Mouse (Mus musculus): ENCODE data around the gene Elfn1. TPM values are rescaled to one million over a fixed set of nuclear protein-coding genes. Genes with fewer than 3 reads are reported as not detected.
"Not testable (repeated sequence)": the region's sequence is repeated elsewhere in the genome, so short reads cannot be mapped to it uniquely, and the experiment has no call there.

Elfn1 gene
- total RNA-seq, 2 experiments from 2014 or later: 14.1 to 16.8 TPM

- DNase-seq (ENCODE audit: low spot score in 2 of 2): no peak
Measured at GRCm38 (mm10) chr5:139969151-139969948, 61.6 kb downstream of the Elfn1 start.

GRCm38 (mm10) chr5:139970186-139970631 is 62.5 kb downstream of the Elfn1 start:
- DNase-seq (ENCODE audit: low spot score in 2 of 2): peak in 1 of 2 experiments; percentile 19

- no peak for DNase-seq (ENCODE audit: low spot score in 2 of 2)
Measured at GRCm38 (mm10) chr5:139976584-139976983, 68.8 kb downstream of the Elfn1 start.

GRCm38 (mm10) chr5:139977476-139977875 is 69.7 kb downstream of the Elfn1 start:
- DNase-seq (ENCODE audit: low spot score in 2 of 2): no peak

- no peak for DNase-seq (ENCODE audit: low spot score in 2 of 2)
Measured at GRCm38 (mm10) chr5:139978525-139979276, 71.0 kb downstream of the Elfn1 start.

GRCm38 (mm10) chr5:139979371-139979770 is 71.6 kb downstream of the Elfn1 start:
- DNase-seq (ENCODE audit: low spot score in 2 of 2): no peak

- DNase-seq (ENCODE audit: low spot score in 2 of 2): no peak
Measured at GRCm38 (mm10) chr5:139981976-139982375, 74.2 kb downstream of the Elfn1 start.

GRCm38 (mm10) chr5:139985073-139985746 is 77.5 kb downstream of the Elfn1 start:
- DNase-seq (ENCODE audit: low spot score in 2 of 2): no peak

GRCm38 (mm10) chr5:139991531-139991930 is 83.8 kb downstream of the Elfn1 start:
- DNase-seq (ENCODE audit: low spot score in 2 of 2): no peak

- not testable (repeated sequence) for DNase-seq (ENCODE audit: low spot score in 2 of 2)
Measured at GRCm38 (mm10) chr5:139998321-139998720, 90.6 kb downstream of the Elfn1 start.

GRCm38 (mm10) chr5:139998916-139999315 is 91.2 kb downstream of the Elfn1 start:
- no peak for DNase-seq (ENCODE audit: low spot score in 2 of 2)

GRCm38 (mm10) chr5:140002541-140002940 is 94.8 kb downstream of the Elfn1 start:
- DNase-seq (ENCODE audit: low spot score in 2 of 2): no peak

GRCm38 (mm10) chr5:140006861-140007260 is 99.1 kb downstream of the Elfn1 start:
- no peak for DNase-seq (ENCODE audit: low spot score in 2 of 2)

- DNase-seq (ENCODE audit: low spot score in 2 of 2): no peak
Measured at GRCm38 (mm10) chr5:140007656-140008522, 100.1 kb downstream of the Elfn1 start.

GRCm38 (mm10) chr5:140008523-140008806 is 100.7 kb downstream of the Elfn1 start:
- no peak for DNase-seq (ENCODE audit: low spot score in 2 of 2)

GRCm38 (mm10) chr5:140009083-140009655 is 101.4 kb downstream of the Elfn1 start:
- DNase-seq (ENCODE audit: low spot score in 2 of 2): no peak

- DNase-seq (ENCODE audit: low spot score in 2 of 2): no peak
Measured at GRCm38 (mm10) chr5:140010405-140010804, 102.7 kb downstream of the Elfn1 start.

- no peak for DNase-seq (ENCODE audit: low spot score in 2 of 2)
Measured at GRCm38 (mm10) chr5:140012286-140012967, 104.7 kb downstream of the Elfn1 start.

GRCm38 (mm10) chr5:140013652-140014051 is 105.9 kb downstream of the Elfn1 start:
- DNase-seq (ENCODE audit: low spot score in 2 of 2): no peak

GRCm38 (mm10) chr5:140016896-140017295 is 109.2 kb downstream of the Elfn1 start:
- DNase-seq (ENCODE audit: low spot score in 2 of 2): no peak
